Mouse (Mus musculus): ENCODE measurements around the gene Camta1. TPM values are rescaled to one million over a fixed set of nuclear protein-coding genes. Genes with fewer than 3 reads are reported as not detected.

Camta1 gene
- polyA plus RNA-seq, 1 experiment from 2014 or later = 115 TPM

- 89% methylated on average over 7 of the region's 7 CpGs for WGBS
- Histone ChIP-seq H3K9me3 (replicated peaks; ENCODE audit: low read length) (no peaks in the 10 kb centered on the region), H3K27me3 (ENCODE audit: insufficient read depth, low read length) (no peaks in the 10 kb centered on the region)
Measured at GRCm38 (mm10) chr4:151895624-151896023, 33.9 kb upstream of the Camta1 start.

GRCm38 (mm10) chr4:151894926-151895325 lies 33.2 kb upstream of the Camta1 start:
- Histone ChIP-seq H3K4me3 (replicated peaks; ENCODE audit: low read depth, low read length) (no peak overlapping the region), H3K4me2 (ENCODE audit: low read length) (no peak overlapping the region), H3K9ac (ENCODE audit: low read depth, low read length) (no peak overlapping the region), H3K27ac (no peak overlapping the region), H3K36me3 (ENCODE audit: insufficient read depth, low read length) (no peaks in the 10 kb centered on the region), H3K27me3 (ENCODE audit: insufficient read depth, low read length) (no peaks in the 10 kb centered on the region), H3K4me1 (replicated peaks; ENCODE audit: insufficient read depth, low read length) (no peaks in the 10 kb centered on the region), H3K9me3 (replicated peaks; ENCODE audit: low read length) (no peaks in the 10 kb centered on the region)
- DNase-seq (ENCODE audit: low spot score) = no peak
- no peak for ATAC-seq (replicated peaks; ENCODE audit: low FRiP score, low read depth)
- 94% methylated on average over 12 of the region's 12 CpGs for WGBS
- TF ChIP-seq CTCF (IDR thresholded peaks at IDR 0.05; ENCODE audit: low read depth) = no peak

More at GRCm38 (mm10) chr4:151895624-151896023, 33.9 kb upstream of the Camta1 start:
- Histone ChIP-seq H3K9ac (ENCODE audit: low read depth, low read length) (no peak overlapping the region), H3K4me2 (ENCODE audit: low read length) (no peak overlapping the region), H3K36me3 (ENCODE audit: insufficient read depth, low read length) (no peaks in the 10 kb centered on the region), H3K27ac (no peak overlapping the region), H3K4me1 (replicated peaks; ENCODE audit: insufficient read depth, low read length) (no peaks in the 10 kb centered on the region), H3K4me3 (replicated peaks; ENCODE audit: low read depth, low read length) (no peak overlapping the region)
- no peak for DNase-seq (ENCODE audit: low spot score)
- TF ChIP-seq CTCF (IDR thresholded peaks at IDR 0.05; ENCODE audit: low read depth) = no peak
- ATAC-seq (replicated peaks; ENCODE audit: low FRiP score, low read depth) = no peak

GRCm38 (mm10) chr4:151893241-151893640 lies 31.6 kb upstream of the Camta1 start:
- Histone ChIP-seq H3K27ac (no peak overlapping the region), H3K9ac (ENCODE audit: low read depth, low read length) (no peak overlapping the region), H3K4me1 (replicated peaks; ENCODE audit: insufficient read depth, low read length) (no peaks in the 10 kb centered on the region), H3K9me3 (replicated peaks; ENCODE audit: low read length) (no peaks in the 10 kb centered on the region), H3K27me3 (ENCODE audit: insufficient read depth, low read length) (no peaks in the 10 kb centered on the region), H3K36me3 (ENCODE audit: insufficient read depth, low read length) (no peaks in the 10 kb centered on the region), H3K4me2 (ENCODE audit: low read length) (no peak overlapping the region), H3K4me3 (replicated peaks; ENCODE audit: low read depth, low read length) (no peak overlapping the region)
- ATAC-seq (replicated peaks; ENCODE audit: low FRiP score, low read depth) (no peak), DNase-seq (ENCODE audit: low spot score) (no peak)
- WGBS = 76% methylated on average over 6 of the region's 6 CpGs
- TF ChIP-seq CTCF (IDR thresholded peaks at IDR 0.05; ENCODE audit: low read depth) = peak; percentile 47

GRCm38 (mm10) chr4:151881590-151881989 lies 19.9 kb upstream of the Camta1 start:
- 91% methylated on average over 12 of the region's 12 CpGs for WGBS
- no peak for ATAC-seq (replicated peaks; ENCODE audit: low FRiP score, low read depth)
- Histone ChIP-seq H3K27me3 (ENCODE audit: insufficient read depth, low read length) (no peaks in the 10 kb centered on the region), H3K4me1 (replicated peaks; ENCODE audit: insufficient read depth, low read length) (no peaks in the 10 kb centered on the region), H3K4me2 (ENCODE audit: low read length) (no peak overlapping the region), H3K27ac (no peak overlapping the region), H3K4me3 (replicated peaks; ENCODE audit: low read depth, low read length) (no peak overlapping the region), H3K9me3 (replicated peaks; ENCODE audit: low read length) (no peaks in the 10 kb centered on the region), H3K9ac (ENCODE audit: low read depth, low read length) (no peak overlapping the region), H3K36me3 (ENCODE audit: insufficient read depth, low read length) (no peaks in the 10 kb centered on the region)
- no peak for DNase-seq (ENCODE audit: low spot score)
- no peak for TF ChIP-seq CTCF (IDR thresholded peaks at IDR 0.05; ENCODE audit: low read depth)

- 80% methylated on average over 5 of the region's 5 CpGs for WGBS
- Histone ChIP-seq H3K27ac (no peak overlapping the region), H3K9ac (ENCODE audit: low read depth, low read length) (no peak overlapping the region), H3K9me3 (replicated peaks; ENCODE audit: low read length) (no peaks in the 10 kb centered on the region), H3K4me1 (replicated peaks; ENCODE audit: insufficient read depth, low read length) (no peaks in the 10 kb centered on the region), H3K4me3 (replicated peaks; ENCODE audit: low read depth, low read length) (no peak overlapping the region), H3K27me3 (ENCODE audit: insufficient read depth, low read length) (no peaks in the 10 kb centered on the region), H3K4me2 (ENCODE audit: low read length) (no peak overlapping the region), H3K36me3 (ENCODE audit: insufficient read depth, low read length) (no peaks in the 10 kb centered on the region)
- peak; percentile 46 for TF ChIP-seq CTCF (IDR thresholded peaks at IDR 0.05; ENCODE audit: low read depth)
- no peak for DNase-seq (ENCODE audit: low spot score)
- no peak for ATAC-seq (replicated peaks; ENCODE audit: low FRiP score, low read depth)
Measured at GRCm38 (mm10) chr4:151880044-151880690, 18.5 kb upstream of the Camta1 start.

- 45% methylated on average over 14 of the region's 14 CpGs for WGBS
- ATAC-seq (replicated peaks; ENCODE audit: low FRiP score, low read depth) (no peak), DNase-seq (ENCODE audit: low spot score) (no peak)
- Histone ChIP-seq H3K9ac (ENCODE audit: low read depth, low read length) (no peak overlapping the region), H3K27me3 (ENCODE audit: insufficient read depth, low read length) (no peaks in the 10 kb centered on the region), H3K27ac (no peak overlapping the region), H3K4me1 (replicated peaks; ENCODE audit: insufficient read depth, low read length) (no peaks in the 10 kb centered on the region), H3K4me2 (ENCODE audit: low read length) (no peak overlapping the region), H3K4me3 (replicated peaks; ENCODE audit: low read depth, low read length) (no peak overlapping the region), H3K9me3 (replicated peaks; ENCODE audit: low read length) (no peaks in the 10 kb centered on the region), H3K36me3 (ENCODE audit: insufficient read depth, low read length) (no peaks in the 10 kb centered on the region)
- TF ChIP-seq CTCF (IDR thresholded peaks at IDR 0.05; ENCODE audit: low read depth) = no peak
Measured at GRCm38 (mm10) chr4:151876400-151876799, 14.7 kb upstream of the Camta1 start.

GRCm38 (mm10) chr4:151863511-151863910 lies 1.8 kb upstream of the Camta1 start:
- Histone ChIP-seq H3K4me3 (replicated peaks; ENCODE audit: low read depth, low read length) (no peak overlapping the region), H3K9me3 (replicated peaks; ENCODE audit: low read length) (no peaks in the 10 kb centered on the region), H3K4me2 (ENCODE audit: low read length) (peak overlapping the region; percentile 80; the same call in 1 of the 2 replicates), H3K4me1 (replicated peaks; ENCODE audit: insufficient read depth, low read length) (no peaks in the 10 kb centered on the region), H3K27ac (no peak overlapping the region), H3K27me3 (ENCODE audit: insufficient read depth, low read length) (no peaks in the 10 kb centered on the region), H3K36me3 (ENCODE audit: insufficient read depth, low read length) (no peaks in the 10 kb centered on the region), H3K9ac (ENCODE audit: low read depth, low read length) (no peak overlapping the region)
- TF ChIP-seq CTCF (IDR thresholded peaks at IDR 0.05; ENCODE audit: low read depth) = no peak
- DNase-seq (ENCODE audit: low spot score) = no peak
- WGBS = 63% methylated on average over 9 of the region's 9 CpGs
- ATAC-seq (replicated peaks; ENCODE audit: low FRiP score, low read depth) = no peak
